Mouse (Mus musculus) megakaryocyte-erythroid progenitor cell, adult 5-6 weeks (primary cell): ENCODE measurements around the gene Gsdma2. TPM values are rescaled to one million over a fixed set of nuclear protein-coding genes. Genes with fewer than 3 reads are reported as not detected.
A peak's percentile ranks its signal among the peaks of the same experiment; 100 is the strongest.
"Not testable (repeated sequence)": the region's sequence is repeated elsewhere in the genome, so short reads cannot be mapped to it uniquely, and the experiment has no call there.

Source experiments
- ATAC-seq: replicated peaks from 2 replicates; pipeline ENCODE4 v1.8.0; 2016; ENCODE audit warnings: mild to moderate bottlenecking, inconsistent platforms; ENCODE audit not compliant: severe bottlenecking, poor library complexity, low FRiP score, low TSS enrichment
- total RNA-seq, 2 experiments: library from RNA; stranded (forward) in 1 of 2; stranded (reverse) in 1 of 2; fragments of 200-1000, 215-1000 nt in 1 of 2; fragments of >200 nt in 1 of 2; fragmentation: Nextera tagmentation in 1 of 2; gene quantifications; 2 replicates each; pipeline ENCODE4 v1.2.3; 2014 to 2017

Gsdma2 gene
- total RNA-seq, 2 experiments from 2014 or later: not detected

DNA sequence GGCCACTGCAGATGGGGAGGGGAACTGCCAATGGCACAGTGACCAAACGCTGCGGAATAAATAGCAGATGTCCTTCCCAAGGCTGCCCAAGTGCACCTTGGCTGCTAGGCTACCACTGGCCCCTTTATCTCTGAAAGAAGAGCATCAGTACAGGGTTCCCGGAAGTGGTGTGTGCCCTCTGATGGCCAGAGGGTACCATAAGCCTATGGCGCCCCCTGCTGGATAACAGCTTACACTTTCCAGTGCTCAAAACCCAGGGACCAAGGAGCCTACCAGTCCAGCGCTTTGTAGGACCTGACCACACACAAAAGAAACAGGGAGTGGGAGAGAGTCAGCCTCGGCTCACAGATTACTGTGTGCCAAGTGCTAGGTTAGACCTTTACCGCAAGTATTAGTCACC is 8.5 kb downstream of the Gsdma2 start:
- ATAC-seq: peak; percentile 89

- peak; percentile 75 for ATAC-seq
Measured at GRCm38 (mm10) chr11:98660517-98660916, 14.0 kb downstream of the Gsdma2 start.

GRCm38 (mm10) chr11:98664091-98664490 is 17.5 kb downstream of the Gsdma2 start, which contains the start of gene Gsdma:
Gene Gsdma, plus strand, starts transcription at chr11:98664351.
- 0 out of 2 replicates have a peak, but pooled peaks have one; percentile 45 for ATAC-seq

GRCm38 (mm10) chr11:98668984-98669383 is 22.4 kb downstream of the Gsdma2 start:
- ATAC-seq: no peak

- 0 out of 2 replicates have a peak, but pooled peaks have one; percentile 7 for ATAC-seq
Measured at GRCm38 (mm10) chr11:98671284-98671815, 24.8 kb downstream of the Gsdma2 start.

DNA sequence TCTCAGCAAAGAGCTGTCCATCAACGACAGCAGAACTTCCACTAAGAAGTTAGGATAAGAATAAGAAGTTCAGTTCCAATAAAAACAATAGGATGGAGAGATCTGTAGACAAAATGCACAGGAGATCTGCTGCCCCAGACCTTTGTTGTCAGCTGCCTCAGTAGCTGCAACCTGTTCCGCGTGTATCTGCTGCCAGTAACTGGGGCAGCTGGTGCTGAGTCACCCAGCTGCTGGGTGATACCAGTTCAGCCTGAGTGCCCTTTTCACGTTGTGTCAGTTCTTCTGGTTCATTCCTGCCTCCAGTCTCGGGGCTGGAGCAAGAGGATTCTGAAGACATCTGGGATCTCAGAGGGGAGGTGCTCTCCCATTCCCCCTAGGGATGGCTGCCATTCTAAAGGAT is 25.3 kb downstream of the Gsdma2 start:
- peak; percentile 75 for ATAC-seq

- no peak for ATAC-seq
Measured at GRCm38 (mm10) chr11:98672482-98672881, 25.9 kb downstream of the Gsdma2 start.

DNA sequence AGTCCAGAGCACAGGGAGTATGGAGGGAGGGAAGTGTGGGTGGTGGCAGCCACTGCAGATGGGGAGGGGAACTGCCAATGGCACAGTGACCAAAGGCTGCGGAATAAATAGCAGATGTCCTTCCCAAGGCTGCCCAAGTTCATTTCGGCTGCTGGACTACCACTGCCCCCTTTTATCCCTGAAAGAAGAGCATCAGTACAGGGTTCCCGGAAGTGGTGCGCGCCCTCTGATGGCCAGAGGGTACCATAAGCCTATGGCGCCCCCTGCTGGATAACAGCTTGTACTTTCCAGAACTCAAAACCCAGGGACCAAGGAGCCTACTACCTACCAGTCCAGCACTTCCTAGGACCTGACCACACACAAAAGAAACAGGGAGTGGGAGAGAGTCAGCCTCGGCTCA is 26.6 kb downstream of the Gsdma2 start:
- peak; percentile 79 for ATAC-seq

DNA sequence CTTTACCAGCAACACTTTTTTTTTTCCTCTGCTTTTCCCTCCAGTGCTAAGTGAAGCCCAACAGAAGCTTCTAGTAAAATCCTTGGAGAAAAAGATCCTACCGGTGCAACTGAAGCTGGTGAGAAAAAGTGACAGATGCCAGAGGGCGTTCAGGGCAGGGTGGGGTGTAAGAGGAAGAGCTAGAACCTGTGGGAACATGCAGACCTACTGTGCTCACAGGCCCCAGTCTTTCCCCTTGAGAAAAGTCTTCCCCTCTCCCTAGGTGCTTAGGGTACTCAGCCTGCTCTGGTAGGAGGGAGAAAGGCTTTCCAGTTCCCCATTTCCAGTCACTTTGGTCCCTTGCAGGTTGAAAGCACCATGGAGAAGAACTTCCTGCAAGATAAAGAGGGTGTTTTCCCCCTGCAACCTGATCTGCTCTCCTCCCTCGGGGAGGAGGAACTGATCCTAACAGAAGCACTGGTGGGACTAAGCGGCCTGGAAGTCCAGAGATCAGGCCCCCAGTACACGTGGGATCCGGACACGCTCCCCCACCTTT is 29.3 kb downstream of the Gsdma2 start:
- ATAC-seq: no peak

DNA sequence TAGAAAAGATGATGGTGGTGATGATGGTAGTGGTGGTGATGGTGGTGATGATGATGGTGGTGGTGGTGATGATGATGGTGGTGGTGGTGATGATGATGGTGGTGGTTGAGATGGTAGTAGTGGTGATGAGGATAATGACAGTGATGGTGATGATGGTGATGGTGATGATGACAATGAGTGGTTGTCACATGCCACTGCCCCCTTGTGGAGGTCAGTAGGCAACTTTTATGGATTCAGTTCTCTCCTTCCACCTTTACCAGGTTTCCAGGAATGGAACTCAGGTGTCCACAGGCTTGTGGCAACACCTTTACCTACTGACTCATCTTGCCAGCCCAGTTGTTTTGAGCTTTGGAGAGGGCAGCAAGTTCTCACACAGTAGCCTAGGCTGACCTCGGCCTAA is 33.5 kb downstream of the Gsdma2 start:
- ATAC-seq: no peak

DNA sequence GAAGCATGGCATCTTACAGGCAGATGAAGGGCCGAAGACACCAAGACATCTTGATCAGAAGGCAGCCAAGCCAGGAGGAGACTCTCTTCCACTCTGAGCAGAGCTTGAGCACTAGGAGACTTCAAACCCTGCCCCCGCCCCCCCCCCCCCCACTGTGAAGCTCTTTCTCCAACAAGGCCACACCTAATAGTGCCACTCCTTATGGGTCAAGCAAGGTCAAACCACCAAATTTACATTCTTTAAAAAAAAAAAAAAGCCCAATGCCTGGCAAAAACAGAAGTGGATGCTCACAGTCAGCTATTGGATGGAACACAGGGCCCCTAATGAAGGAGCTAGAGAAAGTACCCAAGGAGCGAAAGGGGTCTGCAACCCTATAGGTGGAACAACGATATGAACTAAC is 34.0 kb downstream of the Gsdma2 start:
- not testable (repeated sequence) for ATAC-seq

DNA sequence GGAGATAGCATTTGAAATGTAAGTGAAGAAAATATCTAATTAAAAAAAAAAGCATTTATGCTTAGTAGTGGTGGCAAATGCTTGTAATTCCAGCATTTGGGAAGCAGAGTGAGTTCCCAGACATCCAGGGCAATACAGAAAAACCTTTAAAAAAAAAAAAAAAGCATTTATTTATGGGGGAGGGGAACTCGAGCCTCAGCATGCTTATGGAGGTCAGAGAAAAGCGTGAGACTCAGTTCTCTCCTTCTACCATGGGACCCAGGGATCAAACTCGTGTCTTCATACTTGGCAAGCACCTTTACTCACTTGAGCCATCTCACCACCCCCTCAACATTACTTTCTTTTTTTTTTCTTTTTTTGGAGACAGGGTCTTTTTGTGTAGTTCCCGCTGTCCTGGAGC is 34.6 kb downstream of the Gsdma2 start:
- ATAC-seq: no peak

DNA sequence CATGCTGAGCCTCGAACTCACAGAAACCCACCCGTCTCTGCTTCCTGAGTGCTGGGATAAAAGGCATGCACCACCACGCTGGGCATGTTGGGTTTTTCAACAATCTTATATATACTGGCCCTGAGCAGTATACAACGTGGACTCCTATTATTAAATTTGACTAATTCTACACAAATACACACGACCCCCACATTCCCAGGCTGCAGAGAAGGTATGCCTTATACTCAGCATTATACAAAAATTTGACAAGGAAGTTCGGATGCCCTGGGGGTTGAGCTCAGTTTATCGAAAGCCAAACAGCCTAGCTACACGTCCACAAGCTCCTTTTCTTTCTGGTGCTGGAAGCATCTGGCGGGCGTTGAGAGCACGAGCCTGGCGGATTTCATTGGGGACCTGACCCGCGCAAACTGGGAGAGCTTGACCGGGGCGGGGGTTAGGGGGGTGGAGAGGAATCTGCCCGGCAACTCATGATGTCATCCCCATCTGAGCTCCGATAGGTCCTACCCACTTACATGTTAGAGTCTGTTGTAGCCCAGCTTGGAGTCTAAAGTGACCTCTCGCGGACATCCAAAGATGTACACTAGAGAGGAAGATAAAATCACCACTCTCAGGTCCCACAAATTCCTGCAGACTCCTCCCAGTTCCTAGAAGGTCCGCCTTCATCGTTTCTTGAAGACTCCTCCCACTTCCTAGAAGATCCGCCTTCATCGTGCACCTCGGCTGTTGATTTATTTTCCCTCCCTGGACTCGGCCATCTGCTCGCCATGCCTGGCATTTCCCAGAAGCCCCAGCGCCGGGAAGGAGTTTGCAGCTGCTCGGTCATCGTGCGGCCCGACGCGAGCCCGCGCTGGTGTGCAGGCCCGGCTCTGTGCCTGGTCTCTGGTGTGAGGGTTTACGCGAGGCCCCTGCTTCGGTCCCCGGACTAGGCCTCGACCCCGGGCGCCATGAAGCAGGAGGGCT is 35.5 kb downstream of the Gsdma2 start, which contains the start of gene Psmd3:
Psmd3 (plus strand) TSS at position 769 of the 960 bp plus-strand sequence.
- ATAC-seq: peak; percentile 93

- no peak for ATAC-seq
Measured at GRCm38 (mm10) chr11:98682811-98683210, 36.3 kb downstream of the Gsdma2 start.

DNA sequence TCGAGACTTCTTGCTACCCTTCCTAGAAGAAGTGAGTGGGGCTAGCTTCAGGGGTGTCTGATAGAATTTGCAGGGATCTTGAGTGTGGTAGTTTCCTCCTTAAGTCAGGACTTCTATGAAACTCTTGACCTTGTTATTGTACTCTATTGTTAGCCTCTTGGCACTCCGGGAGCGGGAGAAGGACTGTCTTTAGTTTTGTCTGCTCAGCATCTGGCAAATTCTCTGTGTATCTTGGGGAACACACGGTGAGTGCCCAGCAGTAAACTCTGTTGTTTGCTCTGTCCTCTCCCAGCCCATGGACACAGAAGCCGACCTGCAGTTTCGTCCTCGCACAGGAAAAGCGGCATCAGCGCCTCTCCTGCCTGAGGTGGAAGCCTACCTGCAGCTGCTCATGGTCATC is 39.1 kb downstream of the Gsdma2 start:
- ATAC-seq: no peak

GRCm38 (mm10) chr11:98686976-98687375 is 40.4 kb downstream of the Gsdma2 start:
- no peak for ATAC-seq

- no peak for ATAC-seq
Measured at GRCm38 (mm10) chr11:98688009-98688408, 41.5 kb downstream of the Gsdma2 start.

DNA sequence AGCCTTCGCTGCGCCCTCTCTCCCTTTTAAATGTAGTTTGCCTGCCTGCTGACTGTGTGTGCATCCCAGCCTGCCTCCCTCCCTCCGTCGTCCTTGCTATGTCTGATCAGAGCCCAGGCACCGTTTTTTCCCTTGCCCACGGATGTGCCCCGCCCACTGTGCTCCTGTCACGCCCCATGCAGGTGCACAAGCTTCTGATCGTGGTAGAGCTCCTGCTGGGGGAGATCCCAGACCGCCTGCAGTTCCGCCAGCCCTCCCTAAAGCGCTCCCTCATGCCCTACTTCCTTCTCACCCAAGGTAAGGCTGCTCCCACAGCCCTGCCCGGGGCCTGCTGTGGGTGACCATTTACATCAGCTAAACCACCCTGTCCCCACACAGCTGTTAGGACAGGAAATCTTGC is 46.6 kb downstream of the Gsdma2 start:
- ATAC-seq: peak; percentile 8; the same call in 1 of the 2 replicates

GRCm38 (mm10) chr11:98693746-98694145 is 47.2 kb downstream of the Gsdma2 start:
- ATAC-seq: no peak

- no peak for ATAC-seq
Measured at GRCm38 (mm10) chr11:98694301-98694700, 47.7 kb downstream of the Gsdma2 start.
